Mouse (Mus musculus) liver, embryonic 11.5 days (tissue): Measurements from ENCODE around the gene AI464131. TPM values are rescaled to one million over a fixed set of nuclear protein-coding genes. Genes with fewer than 3 reads are reported as not detected.

Source experiments
- ATAC-seq: fragments of 200-750 bp; cut with Nextera tagmentation; replicated peaks from 2 replicates; pipeline ENCODE4 v1.8.0; 2017; ENCODE audit warnings: moderate number of reproducible peaks, mild to moderate bottlenecking, moderate TSS enrichment, moderate library complexity; ENCODE audit not compliant: low FRiP score
- DNase-seq: peaks from one replicate; pipeline ENCODE4 v3.0.0-alpha.2; 2017; ENCODE audit warnings: low spot score
- H3K27ac ChIP-seq: fragments of 300-500 bp; sonication (generic); 2 replicates; pipeline ENCODE4 v1.5.1; 2014; ENCODE audit warnings: mild to moderate bottlenecking, low read depth, low read length, control low read depth
- H3K27me3 ChIP-seq: fragments of 300-500 bp; sonication (generic); replicated peaks from 2 replicates; pipeline ENCODE4 v1.6.1; 2014; ENCODE audit warnings: low read length, mixed read lengths; ENCODE audit not compliant: control insufficient read depth, insufficient read depth
- H3K36me3 ChIP-seq: fragments of 300-500 bp; sonication (generic); 2 replicates; pipeline ENCODE4 v1.6.1; 2014; ENCODE audit warnings: mild to moderate bottlenecking, low read length, moderate library complexity, mixed read lengths; ENCODE audit not compliant: control insufficient read depth, insufficient read depth
- H3K4me1 ChIP-seq: fragments of 300-500 bp; sonication (generic); replicated peaks from 2 replicates; pipeline ENCODE4 v1.6.1; 2014; ENCODE audit warnings: low read length, mixed read lengths; ENCODE audit not compliant: control insufficient read depth, insufficient read depth
- H3K4me2 ChIP-seq: fragments of 300-500 bp; sonication (generic); 2 replicates; pipeline ENCODE4 v1.6.1; 2014; ENCODE audit warnings: mild to moderate bottlenecking, control low read depth, moderate library complexity
- H3K4me3 ChIP-seq: fragments of 300-500 bp; sonication (generic); 2 replicates; pipeline ENCODE4 v1.5.1; 2014; ENCODE audit warnings: low read depth, low read length, control low read depth
- H3K9ac ChIP-seq: fragments of 300-500 bp; sonication (generic); 2 replicates; pipeline ENCODE4 v1.6.1; 2014; ENCODE audit warnings: low read depth, low read length, control low read depth
- H3K9me3 ChIP-seq: fragments of 300-500 bp; sonication (generic); 2 replicates; pipeline ENCODE4 v1.6.1; 2016; ENCODE audit warnings: low read length, inconsistent platforms, mixed read lengths; ENCODE audit not compliant: control insufficient read depth
- WGBS: fragments of 180-500 bp; shearing (Covaris S2); extraction: QIAGEN DNeasy Blood & Tissue Kit; methylation state at CpG from one replicate; pipeline ENCODE4 v1.1.7; 2014; 5-methylcytosine and 5-hydroxymethylcytosine counted together
- polyA plus RNA-seq: library from polyadenylated mRNA; unstranded; fragments of >200 nt; fragmentation: Nextera tagmentation; extraction: Ambion mirVana; gene quantifications from 2 replicates; pipeline ENCODE4 v1.2.1, GENCODE M21; 2014

Gene AI464131
- polyA plus RNA-seq, 1 experiment from 2014 or later, result 1.5 TPM

DNA sequence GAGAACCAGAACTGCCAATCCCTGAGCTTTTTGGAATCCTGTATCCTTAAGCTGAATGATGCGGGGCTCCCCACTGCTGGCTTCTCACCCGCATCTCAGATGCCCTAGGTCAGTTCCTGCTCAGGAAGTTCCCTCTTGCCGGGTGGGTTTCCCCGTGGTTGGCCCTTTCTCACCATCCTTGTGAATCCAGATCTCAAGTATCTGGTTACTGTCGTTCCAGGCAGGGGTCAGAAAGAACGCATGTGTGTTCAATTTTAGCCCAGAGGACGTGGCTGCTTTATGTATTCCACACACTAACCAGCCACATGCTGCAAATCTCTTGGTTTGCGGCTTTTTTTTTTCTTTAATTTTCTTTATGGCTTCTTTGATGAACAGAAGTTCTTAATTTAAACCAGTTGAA is 10.8 kb upstream of the AI464131 start:
- H3K9me3 ChIP-seq, result no peaks in the 10 kb centered on the region
- ATAC-seq, result no peak
- H3K27ac ChIP-seq, result no peak overlapping the region
- no peak overlapping the region for H3K4me3 ChIP-seq
- no peak for DNase-seq
- no peaks in the 10 kb centered on the region for H3K4me1 ChIP-seq
- 22% methylated on average over 8 of the region's 8 CpGs for WGBS
- H3K4me2 ChIP-seq, result no peak overlapping the region
- no peaks in the 10 kb centered on the region for H3K36me3 ChIP-seq
- H3K9ac ChIP-seq, result no peak overlapping the region
- H3K27me3 ChIP-seq, result peaks cover under 1% of the 10 kb centered on the region

DNA sequence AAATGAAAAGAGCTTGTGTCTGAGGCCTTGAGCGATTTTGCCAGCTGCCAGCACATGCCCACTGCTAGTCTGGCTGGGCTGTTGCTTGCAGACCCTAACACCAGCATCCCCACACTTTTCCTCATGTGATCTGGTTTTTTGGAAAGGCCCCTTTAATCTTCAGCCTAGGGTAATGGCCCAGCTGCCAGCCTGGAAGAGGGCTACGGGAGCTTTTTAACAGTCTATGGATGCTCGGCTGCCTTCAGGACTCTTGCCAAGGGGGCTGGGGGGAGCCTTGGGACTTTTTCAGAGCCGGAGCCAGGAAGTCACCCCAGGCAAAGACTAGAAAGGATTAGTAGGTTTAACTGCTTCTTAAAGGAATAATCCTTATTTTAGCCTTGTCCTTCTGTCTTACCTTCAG is 10.4 kb upstream of the AI464131 start:
- Histone ChIP-seq H3K27me3 (peaks cover 4% of the 10 kb centered on the region), H3K9me3 (no peaks in the 10 kb centered on the region)
- 51% methylated on average over 4 of the region's 4 CpGs for WGBS

DNA sequence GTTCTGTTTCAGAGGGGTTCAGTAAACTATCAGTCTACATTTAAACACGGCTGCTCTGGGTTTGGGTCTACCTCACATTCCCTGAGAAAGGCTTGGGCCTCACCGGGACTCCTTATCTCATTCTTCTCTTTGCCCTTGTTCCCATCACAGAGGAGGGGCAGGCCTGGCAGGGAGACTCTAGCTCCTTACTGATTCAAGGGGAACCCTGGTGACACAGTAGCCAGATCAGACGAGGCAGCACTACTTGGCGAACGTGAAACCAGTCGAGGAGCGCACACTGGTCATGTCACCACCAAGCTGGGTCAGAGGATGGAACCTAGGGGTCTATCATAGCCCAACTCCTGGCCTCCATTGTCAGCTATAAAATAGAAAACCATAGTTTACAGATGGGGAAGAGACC is 5.1 kb upstream of the AI464131 start:
- Histone ChIP-seq H3K27ac (no peak overlapping the region), H3K9ac (no peak overlapping the region), H3K4me2 (no peak overlapping the region), H3K9me3 (no peaks in the 10 kb centered on the region), H3K27me3 (peaks cover 16% of the 10 kb centered on the region), H3K4me3 (no peak overlapping the region), H3K36me3 (no peaks in the 10 kb centered on the region), H3K4me1 (peaks cover 10% of the 10 kb centered on the region)
- no peak for DNase-seq
- ATAC-seq, result no peak
- 45% methylated on average over 7 of the region's 7 CpGs for WGBS

More for the DNA sequence above, 10.4 kb upstream of the AI464131 start:
- H3K4me1 ChIP-seq, result no peaks in the 10 kb centered on the region
- H3K9ac ChIP-seq, result no peak overlapping the region
- ATAC-seq, result no peak
- H3K4me2 ChIP-seq, result no peak overlapping the region
- no peak overlapping the region for H3K4me3 ChIP-seq
- H3K27ac ChIP-seq, result no peak overlapping the region
- no peaks in the 10 kb centered on the region for H3K36me3 ChIP-seq
- no peak for DNase-seq

DNA sequence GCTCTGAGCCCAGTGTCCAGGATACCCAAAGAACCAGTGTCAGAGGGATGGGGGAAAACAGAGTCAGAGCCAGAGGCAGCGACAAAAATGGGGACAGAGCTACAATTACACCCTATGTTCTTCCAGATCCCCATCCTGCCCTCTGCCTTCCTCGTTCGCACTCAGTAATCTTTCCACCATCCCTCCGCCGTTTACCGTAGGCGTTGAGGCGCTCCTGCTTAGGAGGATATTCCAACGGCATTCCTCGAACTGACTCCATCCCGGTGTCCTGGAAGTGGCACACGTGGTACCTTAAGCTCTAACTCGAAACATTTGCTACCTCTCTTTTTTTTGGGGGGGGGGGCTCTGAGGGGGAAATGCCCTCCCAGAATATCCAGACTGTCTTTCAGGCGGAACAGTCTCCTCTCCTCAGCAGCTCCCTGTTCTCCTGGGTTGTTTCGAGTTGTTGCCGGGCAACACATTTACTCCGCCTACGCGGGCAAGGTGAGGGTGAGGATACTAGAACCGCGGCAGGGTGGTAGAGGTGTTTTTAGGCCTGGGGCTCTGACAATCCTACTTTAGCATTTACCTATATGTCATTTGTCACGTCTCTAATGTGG is 4.5 kb upstream of the AI464131 start:
- no peak for DNase-seq
- no peak for ATAC-seq
- Histone ChIP-seq H3K27me3 (peaks cover 18% of the 10 kb centered on the region), H3K9ac (no peak overlapping the region), H3K4me3 (peak overlapping the region; percentile 53), H3K9me3 (no peaks in the 10 kb centered on the region), H3K4me1 (peaks cover 13% of the 10 kb centered on the region), H3K36me3 (no peaks in the 10 kb centered on the region), H3K4me2 (peak overlapping the region; percentile 96), H3K27ac (no peak overlapping the region)
- WGBS, result 5% methylated on average over 22 of the region's 22 CpGs

DNA sequence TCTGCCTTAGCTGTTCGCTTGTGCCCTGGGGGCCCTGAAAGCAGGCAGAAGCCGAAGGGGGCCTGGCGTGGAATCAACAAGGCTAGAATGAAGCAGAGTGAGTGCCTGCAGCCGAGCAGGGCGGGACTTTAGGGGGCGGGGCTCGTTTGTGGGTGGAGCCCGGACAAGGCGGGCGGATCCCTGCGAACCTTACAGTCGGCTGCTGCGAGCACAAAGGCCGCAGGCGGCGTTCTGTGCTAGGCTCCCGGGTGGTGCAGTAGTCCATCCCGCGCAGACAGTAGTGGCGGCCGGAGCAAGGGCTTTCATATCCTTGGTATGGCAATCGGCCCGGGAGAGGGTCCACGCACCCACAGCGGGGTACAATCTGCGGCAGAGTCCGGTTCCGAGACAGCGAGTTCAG is 4.0 kb upstream of the AI464131 start:
- H3K27ac ChIP-seq, result no peak overlapping the region
- H3K27me3 ChIP-seq, result peaks cover 23% of the 10 kb centered on the region
- DNase-seq, result peak; percentile 85
- H3K4me1 ChIP-seq, result peaks cover 17% of the 10 kb centered on the region
- 0 out of 2 replicates have a peak overlapping the region, but pooled peaks have one; percentile 0 for H3K9ac ChIP-seq
- H3K36me3 ChIP-seq, result no peaks in the 10 kb centered on the region
- 1% methylated on average over 29 of the region's 29 CpGs for WGBS
- peak overlapping the region; percentile 96 for H3K4me2 ChIP-seq
- H3K9me3 ChIP-seq, result no peaks in the 10 kb centered on the region
- H3K4me3 ChIP-seq, result peak overlapping the region; percentile 53
- ATAC-seq, result peak; percentile 68

DNA sequence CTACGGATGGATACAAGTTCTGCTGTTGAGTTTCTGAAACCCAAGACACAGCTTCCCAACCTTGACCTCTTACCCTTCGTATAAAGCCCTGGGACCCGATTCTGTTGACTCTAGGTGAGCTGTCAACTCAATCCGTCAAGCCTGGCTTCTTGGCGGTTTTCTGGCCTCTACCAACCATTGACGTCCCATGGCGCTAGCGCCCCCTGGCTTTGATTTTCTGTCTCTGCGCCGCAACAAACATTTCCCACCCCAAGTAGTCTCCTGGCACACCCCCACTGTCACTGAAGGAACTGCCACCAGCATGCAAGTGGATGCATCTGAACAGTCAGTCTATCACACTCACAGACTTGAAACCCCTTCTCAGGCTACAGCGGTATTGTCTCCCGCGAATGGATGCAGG is 3.3 kb upstream of the AI464131 start:
- Histone ChIP-seq H3K4me2 (peak overlapping the region; percentile 96), H3K9ac (0 out of 2 replicates have a peak overlapping the region, but pooled peaks have one; percentile 0)

DNA sequence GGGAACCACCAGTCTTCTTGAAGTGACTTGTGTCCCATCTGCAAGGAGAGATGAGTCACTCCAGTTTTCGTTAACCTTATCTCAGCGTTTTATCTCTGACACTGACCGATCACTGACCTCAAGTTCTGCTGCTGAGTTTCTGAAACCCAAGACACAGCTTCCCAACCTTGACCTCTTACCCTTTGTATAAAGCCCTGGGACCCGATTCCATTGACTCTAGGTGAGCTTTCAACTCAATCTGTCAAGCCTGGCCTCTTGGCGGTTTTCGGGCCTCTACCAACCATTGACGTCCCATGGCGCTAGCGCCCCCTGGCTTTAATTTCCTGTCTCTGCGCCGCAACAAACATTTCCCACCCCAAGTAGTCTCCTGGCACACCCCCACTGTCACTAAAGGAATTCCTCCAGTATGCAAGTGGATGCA is 2.3 kb upstream of the AI464131 start:
- Histone ChIP-seq H3K4me2 (no peak overlapping the region), H3K36me3 (no peaks in the 10 kb centered on the region), H3K27ac (no peak overlapping the region), H3K4me1 (peaks cover 17% of the 10 kb centered on the region), H3K27me3 (peaks cover 40% of the 10 kb centered on the region), H3K9me3 (no peaks in the 10 kb centered on the region), H3K9ac (no peak overlapping the region), H3K4me3 (no peak overlapping the region)
- ATAC-seq, result no peak
- 45% methylated on average over 11 of the region's 11 CpGs for WGBS
- no peak for DNase-seq

More for the DNA sequence above, 3.3 kb upstream of the AI464131 start:
- no peaks in the 10 kb centered on the region for H3K9me3 ChIP-seq
- H3K36me3 ChIP-seq, result no peaks in the 10 kb centered on the region
- no peak for ATAC-seq
- no peak overlapping the region; the same call in 1 of the 2 replicates for H3K27ac ChIP-seq
- no peak for DNase-seq
- H3K4me1 ChIP-seq, result peaks cover 17% of the 10 kb centered on the region
- peaks cover 30% of the 10 kb centered on the region for H3K27me3 ChIP-seq
- 11% methylated on average over 13 of the region's 13 CpGs for WGBS
- H3K4me3 ChIP-seq, result peak overlapping the region; percentile 53

DNA sequence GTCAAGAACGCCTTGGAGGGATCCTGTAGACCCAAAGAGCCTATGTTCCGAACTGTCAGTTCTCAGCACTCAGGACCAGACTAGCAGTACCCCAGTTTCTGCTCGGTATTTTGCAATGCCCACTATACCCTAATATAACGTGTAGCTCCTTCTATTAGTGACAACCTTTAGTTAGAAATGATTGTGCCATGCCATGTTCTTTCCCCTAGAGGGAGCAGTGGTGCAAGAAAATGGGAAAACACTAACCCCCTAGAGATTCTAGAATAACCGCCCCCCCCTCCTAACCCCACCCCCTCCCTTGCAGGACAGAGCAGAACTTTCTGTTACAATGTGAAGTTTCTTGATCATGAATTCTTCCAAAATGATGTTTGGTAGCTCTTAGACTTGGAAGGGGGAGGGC is 1.4 kb upstream of the AI464131 start:
- Histone ChIP-seq H3K4me1 (peaks cover 17% of the 10 kb centered on the region), H3K9ac (no peak overlapping the region), H3K9me3 (no peaks in the 10 kb centered on the region), H3K36me3 (no peaks in the 10 kb centered on the region), H3K4me3 (no peak overlapping the region), H3K27ac (no peak overlapping the region), H3K4me2 (no peak overlapping the region), H3K27me3 (peaks cover 48% of the 10 kb centered on the region)
- ATAC-seq (no peak), DNase-seq (no peak)
- 67% methylated on average over 5 of the region's 5 CpGs for WGBS
